Mouse (Mus musculus) liver, postnatal 0 days (tissue): ENCODE data around the gene Tbxa2r.

Experiments
- CTCF ChIP-seq: sonication (generic); IDR thresholded peaks from 2 replicates; pipeline ENCODE4 v1.5.1; 2016; ENCODE audit warnings: antibody characterized with exemption, low read depth
- EP300 ChIP-seq: IDR thresholded peaks from 2 replicates; pipeline ENCODE4 v1.6.1; 2016; ENCODE audit warnings: antibody characterized with exemption, low read depth, mild to moderate bottlenecking

- TF ChIP-seq CTCF (no peak), EP300 (no peak)
Measured at GRCm38 (mm10) chr10:81300352-81300907, 28.1 kb upstream of the Tbxa2r start.
